Mouse (Mus musculus): ENCODE data around the gene Tmem235. TPM values are rescaled to one million over a fixed set of nuclear protein-coding genes. Genes with fewer than 3 reads are reported as not detected.

Tmem235 gene
- polyA plus RNA-seq, 1 experiment from 2014 or later = not detected

- Histone ChIP-seq H3K4me3 (ENCODE audit: low read depth, low read length) (no peak overlapping the region), H3K4me1 (ENCODE audit: control insufficient read depth, insufficient read depth, low read length) (peaks cover 35% of the 10 kb centered on the region), H3K36me3 (ENCODE audit: control insufficient read depth, insufficient read depth, low read length) (no peaks in the 10 kb centered on the region), H3K9ac (ENCODE audit: low read depth, low read length) (no peak overlapping the region; the same call in 1 of the 2 replicates), H3K4me2 (0 out of 2 replicates have a peak overlapping the region, but pooled peaks have one; percentile 6), H3K27me3 (ENCODE audit: control insufficient read depth, insufficient read depth, low read length) (0 out of 2 replicates have a peak, but pooled peaks cover 2% of the 10 kb centered on the region), H3K9me3 (replicated peaks; ENCODE audit: control insufficient read depth, low read length) (no peaks in the 10 kb centered on the region), H3K27ac (ENCODE audit: low read depth, low read length) (peak overlapping the region; percentile 47; the same call in 1 of the 2 replicates)
- WGBS (ENCODE audit: insufficient replicate concordance) = 15% methylated on average over 6 of the region's 6 CpGs
- no peak for ATAC-seq (replicated peaks; ENCODE audit: insufficient number of reproducible peaks, low FRiP score, low TSS enrichment)
These were observed 15.1 kb downstream of the Tmem235 start for GRCm38 (mm10) chr11:117875681-117876080.

- Histone ChIP-seq H3K27ac (ENCODE audit: low read depth, low read length) (peak overlapping the region; percentile 66), H3K36me3 (ENCODE audit: control insufficient read depth, insufficient read depth, low read length) (no peaks in the 10 kb centered on the region), H3K4me3 (ENCODE audit: low read depth, low read length) (no peak overlapping the region; the same call in 1 of the 2 replicates), H3K9me3 (replicated peaks; ENCODE audit: control insufficient read depth, low read length) (no peaks in the 10 kb centered on the region), H3K4me2 (peak overlapping the region; percentile 51), H3K9ac (ENCODE audit: low read depth, low read length) (peak overlapping the region; percentile 54; the same call in 1 of the 2 replicates), H3K4me1 (ENCODE audit: control insufficient read depth, insufficient read depth, low read length) (peaks cover 43% of the 10 kb centered on the region), H3K27me3 (ENCODE audit: control insufficient read depth, insufficient read depth, low read length) (0 out of 2 replicates have a peak, but pooled peaks cover 2% of the 10 kb centered on the region)
- WGBS (ENCODE audit: insufficient replicate concordance) = 16% methylated on average over 13 of the region's 13 CpGs
- 0 out of 2 replicates have a peak, but pooled peaks have one; percentile 11 for ATAC-seq (replicated peaks; ENCODE audit: insufficient number of reproducible peaks, low FRiP score, low TSS enrichment)
These were observed 17.6 kb downstream of the Tmem235 start for GRCm38 (mm10) chr11:117877917-117878745.

DNA sequence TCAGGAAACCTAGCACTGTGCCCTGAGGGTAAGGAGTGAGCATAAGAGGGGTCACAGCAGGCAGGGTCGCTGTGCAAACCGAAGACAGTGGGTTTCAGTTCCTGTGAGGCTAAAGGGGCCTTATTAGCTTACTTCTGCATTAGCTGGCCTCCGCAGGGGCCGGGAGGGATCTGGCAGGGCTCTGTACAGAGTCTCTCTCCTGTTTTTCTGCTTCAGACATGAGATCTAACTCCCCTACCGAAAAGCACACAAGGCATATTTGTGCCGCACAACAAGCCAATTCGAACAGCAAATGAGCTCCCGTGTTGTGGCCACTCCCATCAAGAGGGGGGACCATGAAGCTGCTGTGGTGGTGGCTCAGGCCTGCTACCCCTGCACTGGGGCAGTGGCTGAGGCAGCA lies 18.3 kb downstream of the Tmem235 start:
- Histone ChIP-seq H3K4me3 (ENCODE audit: low read depth, low read length) (no peak overlapping the region), H3K4me1 (ENCODE audit: control insufficient read depth, insufficient read depth, low read length) (peaks cover 43% of the 10 kb centered on the region), H3K4me2 (peak overlapping the region; percentile 51; the same call in 1 of the 2 replicates), H3K9ac (ENCODE audit: low read depth, low read length) (peak overlapping the region; percentile 54; the same call in 1 of the 2 replicates), H3K9me3 (replicated peaks; ENCODE audit: control insufficient read depth, low read length) (no peaks in the 10 kb centered on the region), H3K27ac (ENCODE audit: low read depth, low read length) (no peak overlapping the region), H3K27me3 (ENCODE audit: control insufficient read depth, insufficient read depth, low read length) (0 out of 2 replicates have a peak, but pooled peaks cover 2% of the 10 kb centered on the region), H3K36me3 (ENCODE audit: control insufficient read depth, insufficient read depth, low read length) (no peaks in the 10 kb centered on the region)
- 40% methylated on average over 8 of the region's 8 CpGs for WGBS (ENCODE audit: insufficient replicate concordance)
- no peak for ATAC-seq (replicated peaks; ENCODE audit: insufficient number of reproducible peaks, low FRiP score, low TSS enrichment)

- Histone ChIP-seq H3K36me3 (ENCODE audit: control insufficient read depth, insufficient read depth, low read length) (no peaks in the 10 kb centered on the region), H3K4me1 (ENCODE audit: control insufficient read depth, insufficient read depth, low read length) (peaks cover 43% of the 10 kb centered on the region), H3K4me2 (no peak overlapping the region), H3K9ac (ENCODE audit: low read depth, low read length) (no peak overlapping the region), H3K9me3 (replicated peaks; ENCODE audit: control insufficient read depth, low read length) (no peaks in the 10 kb centered on the region), H3K27me3 (ENCODE audit: control insufficient read depth, insufficient read depth, low read length) (0 out of 2 replicates have a peak, but pooled peaks cover 2% of the 10 kb centered on the region), H3K27ac (ENCODE audit: low read depth, low read length) (no peak overlapping the region), H3K4me3 (ENCODE audit: low read depth, low read length) (no peak overlapping the region)
- 74% methylated on average over 6 of the region's 6 CpGs for WGBS (ENCODE audit: insufficient replicate concordance)
- ATAC-seq (replicated peaks; ENCODE audit: insufficient number of reproducible peaks, low FRiP score, low TSS enrichment) = no peak
These were observed 19.1 kb downstream of the Tmem235 start for GRCm38 (mm10) chr11:117879676-117880075.

GRCm38 (mm10) chr11:117880336-117880976 lies 19.9 kb downstream of the Tmem235 start:
- Histone ChIP-seq H3K4me3 (ENCODE audit: low read depth, low read length) (no peak overlapping the region), H3K9ac (ENCODE audit: low read depth, low read length) (no peak overlapping the region), H3K4me2 (no peak overlapping the region), H3K27me3 (ENCODE audit: control insufficient read depth, insufficient read depth, low read length) (0 out of 2 replicates have a peak, but pooled peaks cover 2% of the 10 kb centered on the region), H3K4me1 (ENCODE audit: control insufficient read depth, insufficient read depth, low read length) (peaks cover 37% of the 10 kb centered on the region), H3K27ac (ENCODE audit: low read depth, low read length) (no peak overlapping the region), H3K9me3 (replicated peaks; ENCODE audit: control insufficient read depth, low read length) (no peaks in the 10 kb centered on the region), H3K36me3 (ENCODE audit: control insufficient read depth, insufficient read depth, low read length) (no peaks in the 10 kb centered on the region)
- WGBS (ENCODE audit: insufficient replicate concordance) = 79% methylated on average over 9 of the region's 9 CpGs
- ATAC-seq (replicated peaks; ENCODE audit: insufficient number of reproducible peaks, low FRiP score, low TSS enrichment) = no peak

GRCm38 (mm10) chr11:117880977-117881358 lies 20.4 kb downstream of the Tmem235 start:
- no peaks in the 10 kb centered on the region for H3K9me3 ChIP-seq (replicated peaks; ENCODE audit: control insufficient read depth, low read length)
- no peak overlapping the region for H3K27ac ChIP-seq (ENCODE audit: low read depth, low read length)
- no peak for ATAC-seq (replicated peaks; ENCODE audit: insufficient number of reproducible peaks, low FRiP score, low TSS enrichment)
- no peak overlapping the region for H3K4me2 ChIP-seq
- 0 out of 2 replicates have a peak, but pooled peaks cover 2% of the 10 kb centered on the region for H3K27me3 ChIP-seq (ENCODE audit: control insufficient read depth, insufficient read depth, low read length)
- H3K9ac ChIP-seq (ENCODE audit: low read depth, low read length) = no peak overlapping the region
- WGBS (ENCODE audit: insufficient replicate concordance) = 64% methylated on average over 6 of the region's 6 CpGs
- peaks cover 32% of the 10 kb centered on the region for H3K4me1 ChIP-seq (ENCODE audit: control insufficient read depth, insufficient read depth, low read length)
- no peak overlapping the region for H3K4me3 ChIP-seq (ENCODE audit: low read depth, low read length)
- H3K36me3 ChIP-seq (ENCODE audit: control insufficient read depth, insufficient read depth, low read length) = no peaks in the 10 kb centered on the region

DNA sequence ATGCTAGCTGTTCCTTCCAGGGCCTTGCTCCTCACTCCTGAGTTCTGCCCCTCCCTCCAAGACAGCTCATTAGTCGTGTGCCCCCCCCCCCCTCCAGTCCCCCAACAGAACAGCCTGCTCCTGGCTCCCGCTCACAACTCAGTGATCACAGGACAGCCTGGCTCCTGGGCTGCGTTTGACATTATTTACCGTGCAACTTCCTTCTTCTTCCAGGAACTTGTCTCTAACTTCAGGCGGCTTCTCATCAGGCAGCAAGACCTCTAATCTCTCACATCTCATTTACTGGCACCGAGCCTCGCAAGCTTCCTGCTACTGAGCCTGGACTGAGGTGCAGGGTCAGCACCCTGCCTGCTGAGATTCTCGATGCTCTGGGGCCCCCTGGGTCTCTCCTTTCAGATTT lies 21.2 kb downstream of the Tmem235 start:
- H3K4me2 ChIP-seq = no peak overlapping the region; the same call in 1 of the 2 replicates
- H3K4me3 ChIP-seq (ENCODE audit: low read depth, low read length) = no peak overlapping the region
- H3K4me1 ChIP-seq (ENCODE audit: control insufficient read depth, insufficient read depth, low read length) = peaks cover 30% of the 10 kb centered on the region
- peak overlapping the region; percentile 62 for H3K27ac ChIP-seq (ENCODE audit: low read depth, low read length)
- ATAC-seq (replicated peaks; ENCODE audit: insufficient number of reproducible peaks, low FRiP score, low TSS enrichment) = no peak
- 11% methylated on average over 7 of the region's 8 CpGs for WGBS (ENCODE audit: insufficient replicate concordance)
- H3K9ac ChIP-seq (ENCODE audit: low read depth, low read length) = no peak overlapping the region
- H3K9me3 ChIP-seq (replicated peaks; ENCODE audit: control insufficient read depth, low read length) = no peaks in the 10 kb centered on the region
- no peaks in the 10 kb centered on the region for H3K36me3 ChIP-seq (ENCODE audit: control insufficient read depth, insufficient read depth, low read length)
- H3K27me3 ChIP-seq (ENCODE audit: control insufficient read depth, insufficient read depth, low read length) = 0 out of 2 replicates have a peak, but pooled peaks cover 2% of the 10 kb centered on the region

DNA sequence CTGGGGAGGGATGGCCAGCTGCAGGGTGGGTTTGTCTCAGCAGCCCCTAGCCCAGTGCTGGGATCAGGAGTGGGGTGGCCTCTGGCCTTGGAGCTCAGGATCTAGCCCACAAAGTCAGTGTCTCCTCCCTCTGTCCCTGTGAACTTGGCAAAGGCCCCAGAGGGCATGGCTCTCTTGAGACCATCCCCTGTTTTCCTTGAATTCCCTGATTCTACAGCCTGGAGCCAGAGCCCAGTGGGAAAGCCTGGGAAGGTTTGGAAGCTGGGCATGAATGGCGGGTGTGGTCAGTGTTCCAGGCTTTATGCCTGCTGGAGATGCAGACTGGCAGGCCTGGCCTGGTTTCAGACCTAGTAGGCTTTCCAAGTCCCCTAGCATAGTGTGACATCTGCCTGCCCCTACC lies 21.7 kb downstream of the Tmem235 start:
- H3K4me3 ChIP-seq (ENCODE audit: low read depth, low read length) = no peak overlapping the region
- ATAC-seq (replicated peaks; ENCODE audit: insufficient number of reproducible peaks, low FRiP score, low TSS enrichment) = no peak
- H3K9me3 ChIP-seq (replicated peaks; ENCODE audit: control insufficient read depth, low read length) = no peaks in the 10 kb centered on the region
- H3K36me3 ChIP-seq (ENCODE audit: control insufficient read depth, insufficient read depth, low read length) = no peaks in the 10 kb centered on the region
- H3K4me2 ChIP-seq = no peak overlapping the region
- 0 out of 2 replicates have a peak, but pooled peaks cover 2% of the 10 kb centered on the region for H3K27me3 ChIP-seq (ENCODE audit: control insufficient read depth, insufficient read depth, low read length)
- 0 out of 2 replicates have a peak overlapping the region, but pooled peaks have one; percentile 22 for H3K9ac ChIP-seq (ENCODE audit: low read depth, low read length)
- H3K27ac ChIP-seq (ENCODE audit: low read depth, low read length) = peak overlapping the region; percentile 62
- peaks cover 30% of the 10 kb centered on the region for H3K4me1 ChIP-seq (ENCODE audit: control insufficient read depth, insufficient read depth, low read length)
- WGBS (ENCODE audit: insufficient replicate concordance) = 79% methylated on average over 1 of the region's 1 CpGs

All from heart, embryonic 11.5 days (tissue).